Mouse (Mus musculus): ENCODE data around the gene Ghrh.

GRCm38 (mm10) chr2:157328570-157328969 lies 18.7 kb downstream of the Ghrh start:
- TF ChIP-seq CTCF (IDR thresholded peaks at IDR 0.05; ENCODE audit: extremely low read depth, insufficient read depth, insufficient read length, insufficient replicate concordance) (no peak), POLR2A (IDR thresholded peaks at IDR 0.05; ENCODE audit: low read depth, low read length) (no peak)

Data from spleen, adult 2 months (tissue).